Mouse (Mus musculus) heart, postnatal 0 days (tissue): ENCODE data around the gene Nrgn.

Experiments used
- CTCF ChIP-seq: IDR thresholded peaks from 2 replicates; pipeline ENCODE4 v1.5.1; 2016; ENCODE audit warnings: antibody characterized with exemption, control low read depth, low read depth
- EP300 ChIP-seq: IDR thresholded peaks from 2 replicates; pipeline ENCODE4 v1.6.1; 2016; ENCODE audit warnings: antibody characterized with exemption, low read depth

DNA sequence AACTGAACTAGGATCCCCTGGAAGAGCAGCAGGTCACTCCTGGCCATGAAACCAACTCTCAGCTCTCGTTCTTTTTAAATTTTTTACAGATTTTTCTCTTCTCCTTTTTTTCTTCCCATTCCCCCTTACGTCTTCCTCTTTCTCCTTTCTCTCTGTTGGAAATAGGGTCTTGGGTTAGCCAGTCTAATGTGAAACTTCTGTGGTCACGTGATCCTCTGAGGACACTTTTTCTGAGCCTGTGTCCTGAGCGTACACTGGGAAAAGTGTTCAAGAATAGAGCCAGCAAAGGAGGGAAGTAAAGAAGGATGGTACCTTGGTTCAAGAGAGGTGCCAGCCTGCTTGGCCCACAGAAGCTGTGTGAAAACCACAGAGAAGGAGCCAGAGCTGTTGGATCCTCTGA lies 37.7 kb upstream of the Nrgn start:
- no peak for TF ChIP-seq CTCF
- no peak for TF ChIP-seq EP300
